In genomic region chr3:122333493-122333892, GRCm38 (mm10) we compare ENCODE assay signal across 12 mouse cellular contexts. TPM values are rescaled to one million over a fixed set of nuclear protein-coding genes. Genes with fewer than 3 reads are reported as not detected.
DNase-seq lines count a peak whose midpoint lies in the region; ATAC-seq and TF ChIP-seq lines count a peak whose summit lies in the region.
"Had no signal": no experiment of that assay in that cellular context is flagged by ENCODE, and none has a peak within 500 bp of the region (broad histone marks: within the 10 kb centered on the region; RNA-seq: fewer than 3 reads in every experiment).

No protein-coding gene starts in this region.

- no peaks in the 10 kb centered on the region for H3K27me3 ChIP-seq in kidney, adult 2 months (replicated peaks; ENCODE audit: control insufficient read depth, insufficient read depth, low read length)
- H3K27me3 ChIP-seq in limb, embryonic 10.5 days (ENCODE audit: low read depth, poor library complexity, severe bottlenecking), result peaks cover 6% of the 10 kb centered on the region; the same call in 1 of the 2 replicates
- no peaks in the 10 kb centered on the region for H3K27me3 ChIP-seq in forebrain, embryonic 15.5 days
- H3K27me3 ChIP-seq: liver, embryonic 13.5 days; stomach, embryonic 15.5 days had no signal

- H3K9me3 ChIP-seq in limb, embryonic 10.5 days (replicated peaks), result no peaks in the 10 kb centered on the region
- H3K9me3 ChIP-seq in forebrain, embryonic 15.5 days, result no peaks in the 10 kb centered on the region
- H3K9me3 ChIP-seq: liver, embryonic 13.5 days; stomach, embryonic 15.5 days had no signal

- no peak overlapping the region for H3K4me3 ChIP-seq in kidney, adult 2 months (ENCODE audit: insufficient read depth, low read depth, low read length)
- no peak overlapping the region for H3K4me3 ChIP-seq in limb, embryonic 10.5 days
- H3K4me3 ChIP-seq in forebrain, embryonic 15.5 days, result no peak overlapping the region
- H3K4me3 ChIP-seq: liver, embryonic 13.5 days; stomach, embryonic 15.5 days had no signal

- H3K4me2 ChIP-seq in forebrain, embryonic 15.5 days (replicated peaks), result no peak overlapping the region
- H3K4me2 ChIP-seq: liver, embryonic 13.5 days; stomach, embryonic 15.5 days had no signal

- no peak for TF ChIP-seq CTCF in kidney, adult 2 months (conservative IDR thresholded peaks at IDR 0.05; ENCODE audit: insufficient read depth, insufficient read length, low read depth, low read length)

- H3K4me1 ChIP-seq in kidney, adult 2 months (ENCODE audit: control insufficient read depth, insufficient read depth, low read length), result no peaks in the 10 kb centered on the region
- H3K4me1 ChIP-seq in limb, embryonic 10.5 days, result peaks cover 18% of the 10 kb centered on the region
- H3K4me1 ChIP-seq in forebrain, embryonic 15.5 days, result no peaks in the 10 kb centered on the region
- H3K4me1 ChIP-seq: liver, embryonic 13.5 days; stomach, embryonic 15.5 days had no signal

- no peak overlapping the region for H3K9ac ChIP-seq in forebrain, embryonic 15.5 days (replicated peaks)
- H3K9ac ChIP-seq: liver, embryonic 13.5 days; stomach, embryonic 15.5 days had no signal

- TF ChIP-seq POLR2A in kidney, adult 2 months (IDR thresholded peaks at IDR 0.05; ENCODE audit: low read depth, low read length), result no peak

- DNase-seq in embryo, embryonic 10 days (ENCODE audit: low spot score), result peak; percentile 28
- no peak for DNase-seq in embryo, embryonic 9.5 days (ENCODE audit: extremely low spot score)
- DNase-seq in kidney, adult 2 months, result peak; percentile 6
- no peak for DNase-seq in kidney, adult 8-10 months
- DNase-seq in embryo, embryonic 10.5 days (ENCODE audit: low spot score), result peak; percentile 35
- no peak for DNase-seq in limb, embryonic 10.5 days (ENCODE audit: low spot score)
- no peak for DNase-seq in layer of hippocampus, postnatal 10 days (ENCODE audit: low spot score in 2 of 2)
- DNase-seq: kidney, adult 9 months; layer of hippocampus, postnatal 36 days; liver, embryonic 13.5 days had no signal

- ATAC-seq in forebrain, embryonic 15.5 days (replicated peaks), result no peak

- no peaks in the 10 kb centered on the region for H3K36me3 ChIP-seq in kidney, adult 2 months (ENCODE audit: control insufficient read depth, insufficient read depth, low read length)
- H3K36me3 ChIP-seq in limb, embryonic 10.5 days, result no peaks in the 10 kb centered on the region
- no peaks in the 10 kb centered on the region for H3K36me3 ChIP-seq in forebrain, embryonic 15.5 days
- H3K36me3 ChIP-seq: liver, embryonic 13.5 days; stomach, embryonic 15.5 days had no signal

- no peak overlapping the region for H3K27ac ChIP-seq in kidney, adult 2 months (ENCODE audit: insufficient read depth, low read depth, low read length)
- peak overlapping the region; percentile 39; the same call in 1 of the 2 replicates for H3K27ac ChIP-seq in limb, embryonic 10.5 days
- no peak overlapping the region for H3K27ac ChIP-seq in forebrain, embryonic 15.5 days (replicated peaks)
- H3K27ac ChIP-seq: liver, embryonic 13.5 days; stomach, embryonic 15.5 days had no signal

- WGBS in kidney, adult 2 months, result 44% methylated on average over 4 of the region's 4 CpGs
- WGBS in limb, embryonic 10.5 days, result 65% methylated on average over 4 of the region's 4 CpGs
- 17% methylated on average over 4 of the region's 4 CpGs for WGBS in forebrain, embryonic 15.5 days

RNA-seq across cellular contexts. Expression of gene Bcar3, which starts 39.6 kb away (rescaled TPM):
- polyA plus RNA-seq in kidney, adult 2 months (2012; rRNA removed), result 41.3 and 45.1 TPM in 2 replicates
- 5.2 and 5.6 TPM in 2 replicates for polyA plus RNA-seq in limb, embryonic 10.5 days (2016; fragmentation: Nextera tagmentation; extraction: Ambion mirVana)
- 1 to 10 TPM; 6.1 to 7.0 TPM for total RNA-seq in layer of hippocampus, postnatal 10 days (2021)
- 5.0 and 6.1 TPM in 2 replicates for polyA plus RNA-seq in forebrain, embryonic 15.5 days (2015; fragmentation: Nextera tagmentation; extraction: Ambion mirVana)

RNA-seq across cellular contexts. Expression of gene Dnttip2, which starts 59.3 kb away (rescaled TPM):
- 6.6 and 7.9 TPM in 2 replicates for polyA plus RNA-seq in kidney, adult 2 months (2012; rRNA removed)
- 93.2 and 99.6 TPM in 2 replicates for polyA plus RNA-seq in limb, embryonic 10.5 days (2016; fragmentation: Nextera tagmentation; extraction: Ambion mirVana)
- 10 to 100 TPM; 27.3 to 28.6 TPM for total RNA-seq in layer of hippocampus, postnatal 10 days (2021)
- 51.9 and 59.9 TPM in 2 replicates for polyA plus RNA-seq in forebrain, embryonic 15.5 days (2015; fragmentation: Nextera tagmentation; extraction: Ambion mirVana)

Comparison
In these comparisons a context has a peak if more than half of its experiments do, and no peak if none do; other contexts are left out.
1. DNase-seq: peak in embryo, embryonic 10 days (single experiment), kidney, adult 2 months (single experiment) and embryo, embryonic 10.5 days (single experiment); none in embryo, embryonic 9.5 days (single experiment), kidney, adult 8-10 months (0 of 2), limb, embryonic 10.5 days (single experiment) and layer of hippocampus, postnatal 10 days (0 of 2).